Mouse (Mus musculus) brain, embryonic 14.5 days (tissue): ENCODE results near the gene Btbd9.

Experiments used
- CTCF ChIP-seq: fragments of 200-500 bp; IDR thresholded peaks from 2 replicates; pipeline ENCODE4 v1.5.1; 2012; ENCODE audit warnings: inconsistent platforms, mild to moderate bottlenecking, moderate library complexity, borderline replicate concordance; ENCODE audit not compliant: insufficient read depth, insufficient read length; ENCODE audit errors: extremely low read depth
- POLR2A ChIP-seq: fragments of 200-500 bp; IDR thresholded peaks from 2 replicates; pipeline ENCODE4 v1.6.1; 2012; ENCODE audit warnings: mild to moderate bottlenecking, inconsistent platforms, borderline replicate concordance; ENCODE audit not compliant: poor library complexity, insufficient read depth, insufficient read length, severe bottlenecking; ENCODE audit errors: extremely low read depth

DNA sequence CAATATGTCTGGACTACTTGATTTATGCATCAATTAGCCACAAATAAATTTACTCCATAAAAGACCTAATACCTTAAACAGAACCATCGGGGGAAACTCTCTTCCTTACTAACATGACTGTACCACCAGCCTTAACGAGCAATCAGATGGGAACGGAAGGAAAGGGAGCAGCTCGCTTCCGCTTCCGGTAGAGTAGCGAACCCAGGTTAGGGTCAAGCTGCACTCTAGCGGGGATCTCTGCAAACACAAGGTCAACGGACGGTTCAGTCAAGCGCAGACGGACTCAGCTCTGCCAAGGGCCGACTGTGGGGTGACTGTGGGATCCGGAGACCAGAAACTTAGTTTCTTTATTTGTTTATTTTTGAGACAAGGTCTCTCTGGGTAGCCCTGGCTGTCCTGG lies 25.9 kb upstream of the Btbd9 start:
- TF ChIP-seq CTCF (no peak), POLR2A (no peak)
